Mouse (Mus musculus) liver, adult 2 months (tissue): ENCODE measurements at regions not wholly inside any gene's neighbourhood (a gene's known extent, or its start where the extent isn't known, plus 50 kb on each side); places are given as distances from the start of the nearest gene placed in this dataset.

Source experiments
- DNase-seq: peaks from one replicate; pipeline ENCODE4 v3.0.0-alpha.2; 2011; ENCODE audit warnings: low read depth, low spot score; ENCODE audit errors: extremely low read depth
- H3K27ac ChIP-seq: fragments of 200-500 bp; replicated peaks from 2 replicates; pipeline ENCODE4 v1.5.1; 2012; ENCODE audit warnings: low read depth, mild to moderate bottlenecking, control low read depth, inconsistent platforms, low read length; ENCODE audit not compliant: insufficient read depth
- H3K27me3 ChIP-seq: fragments of 200-500 bp; 2 replicates; pipeline ENCODE4 v1.6.1; 2012; ENCODE audit warnings: mild to moderate bottlenecking, moderate library complexity, low read length, inconsistent platforms; ENCODE audit not compliant: control insufficient read depth, insufficient read depth
- H3K36me3 ChIP-seq: fragments of 200-500 bp; 2 replicates; pipeline ENCODE4 v1.6.1; 2012; ENCODE audit warnings: low read length, inconsistent platforms; ENCODE audit not compliant: control insufficient read depth, insufficient read depth
- H3K4me1 ChIP-seq: fragments of 200-500 bp; 2 replicates; pipeline ENCODE4 v1.6.1; 2011; ENCODE audit warnings: low read length; ENCODE audit not compliant: control insufficient read depth, insufficient read depth
- H3K4me3 ChIP-seq: fragments of 200-500 bp; 2 replicates; pipeline ENCODE4 v1.5.1; 2011; ENCODE audit warnings: low read depth, mild to moderate bottlenecking, control low read depth, low read length, moderate library complexity; ENCODE audit not compliant: insufficient read depth
- H3K79me2 ChIP-seq: fragments of 200-500 bp; 2 replicates; pipeline ENCODE4 v1.6.1; 2012; ENCODE audit warnings: inconsistent platforms, mild to moderate bottlenecking, low read length, moderate library complexity; ENCODE audit not compliant: control insufficient read depth, insufficient read depth
- H3K9ac ChIP-seq: fragments of 200-500 bp; 2 replicates; pipeline ENCODE4 v1.6.1; 2012; ENCODE audit warnings: low read depth, mild to moderate bottlenecking, control low read depth, inconsistent platforms, low read length
- CTCF ChIP-seq: fragments of 200-500 bp; IDR thresholded peaks from 2 replicates; pipeline ENCODE4 v1.5.1; 2011; ENCODE audit warnings: low read depth, low read length, control low read depth
- POLR2A ChIP-seq: fragments of 200-500 bp; IDR thresholded peaks from 2 replicates; pipeline ENCODE4 v1.6.1; 2011; ENCODE audit warnings: low read length, control low read depth; ENCODE audit not compliant: insufficient read depth; ENCODE audit errors: extremely low read depth
- WGBS: fragments of 180-500 bp; shearing (Covaris S2); methylation state at CpG from one replicate; pipeline ENCODE4 v1.1.7; 2018; 5-methylcytosine and 5-hydroxymethylcytosine counted together

GRCm38 (mm10) chrX:144234457-144234856, 81.0 kb downstream of the A730046J19Rik start:
- Histone ChIP-seq H3K36me3 (no peaks in the 10 kb centered on the region), H3K9ac (no peak overlapping the region), H3K27me3 (no peaks in the 10 kb centered on the region), H3K27ac (no peak overlapping the region), H3K4me1 (no peaks in the 10 kb centered on the region), H3K79me2 (no peaks in the 10 kb centered on the region), H3K4me3 (no peak overlapping the region)
- WGBS: 69% methylated on average over 7 of the region's 7 CpGs
- peak; percentile 13 for DNase-seq
- TF ChIP-seq POLR2A (no peak), CTCF (no peak)

- no peak for DNase-seq
- Histone ChIP-seq H3K4me3 (no peak overlapping the region), H3K36me3 (no peaks in the 10 kb centered on the region), H3K27ac (no peak overlapping the region), H3K79me2 (no peaks in the 10 kb centered on the region), H3K9ac (no peak overlapping the region), H3K27me3 (no peaks in the 10 kb centered on the region), H3K4me1 (no peaks in the 10 kb centered on the region)
- TF ChIP-seq POLR2A: no peak
- TF ChIP-seq CTCF: no peak
- 92% methylated on average over 2 of the region's 2 CpGs for WGBS
These were observed 51.7 kb upstream of the Alg13 start for GRCm38 (mm10) chrX:144265934-144266333.
